Mouse (Mus musculus) left cerebral cortex, adult 6 months (tissue): ENCODE data around the gene Atp5j2. TPM values are rescaled to one million over a fixed set of nuclear protein-coding genes. Genes with fewer than 3 reads are reported as not detected.

Experiments used
- long read RNA-seq, 2 experiments: library from polyadenylated mRNA; unstranded; transcript quantifications; one replicate each; pipeline ENCODE4 v2.0.0; 2019 to 2020
- polyA plus RNA-seq: library from polyadenylated mRNA; unstranded; fragments of <200 nt; fragmentation: Nextera tagmentation; gene quantifications from 2 replicates; pipeline ENCODE4 v1.2.3, GENCODE M21; 2021

Gene Atp5j2
- polyA plus RNA-seq, result 1,054 and 1,489 TPM in 2 replicates
- long read RNA-seq, experiment 1, transcript Atp5j2-202 (4 exons, 955 nt), result major isoform, 140 of 176 reads
- long read RNA-seq, experiment 1, transcript Atp5j2-205 (1 exons, 2,101 nt), result minor isoform, 23 of 176 reads
- long read RNA-seq, experiment 1, partial matches to known transcripts, result 11 of 176 reads
- long read RNA-seq, experiment 1, other reads (novel, unspliced or antisense), result 1 of 176 reads
- long read RNA-seq, experiment 2, transcript Atp5j2-202 (4 exons, 955 nt), result major isoform, 810 of 882 reads
- long read RNA-seq, experiment 2, transcript Atp5j2-201 (5 exons, 540 nt), result minor isoform, 7 of 882 reads
- long read RNA-seq, experiment 2, partial matches to known transcripts, result 34 of 882 reads
- long read RNA-seq, experiment 2, other reads (novel, unspliced or antisense), result 25 of 882 reads

GRCm38 (mm10) chr5:145191962-145192361, at the start of gene Atp5j2:
Gene Atp5j2, minus strand, starts transcription at chr5:145192062.

GRCm38 (mm10) chr5:145231367-145231871, 39.6 kb upstream of the Atp5j2 start, which contains the start of gene Zfp655:
Gene Zfp655, plus strand, starts transcription at chr5:145231715.

DNA sequence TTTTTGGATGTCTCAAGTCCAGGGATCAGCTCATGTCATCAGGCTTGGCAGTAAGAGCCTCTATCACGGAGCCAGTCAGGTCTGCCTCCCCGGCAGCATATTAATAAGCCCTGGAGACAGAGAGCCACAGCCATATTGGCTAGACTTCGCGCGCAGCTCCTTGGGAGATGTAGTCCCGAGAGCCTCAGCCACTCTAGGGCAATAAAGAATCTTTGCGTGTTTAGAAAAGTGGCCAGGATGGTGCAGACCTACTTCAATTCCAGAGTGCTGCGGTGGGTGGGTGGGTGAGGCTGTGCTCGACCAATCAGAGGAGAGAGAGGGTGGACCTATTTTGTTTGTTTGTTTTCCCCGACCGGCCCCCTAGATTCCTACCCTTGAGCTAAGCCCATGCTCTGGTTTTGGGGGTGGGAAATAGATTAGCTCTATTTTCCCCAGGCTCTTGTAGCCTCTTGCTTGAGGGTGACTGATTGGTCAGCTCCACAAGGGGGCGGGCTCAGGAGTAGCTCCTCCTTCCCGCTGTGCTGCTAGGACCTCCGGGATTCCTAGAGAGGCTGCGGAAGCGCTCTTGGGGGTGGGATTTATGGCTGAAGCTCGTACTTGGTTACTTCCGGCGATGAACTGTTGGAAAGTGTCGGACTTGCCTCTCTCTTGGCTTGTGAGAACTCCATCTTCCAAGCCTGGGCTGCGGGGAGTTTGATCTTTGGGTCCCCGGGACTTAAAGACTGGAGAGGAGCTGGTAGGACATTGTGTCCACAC, 12.3 kb upstream of the Atp5j2 start, which contains the start of gene Zkscan5:
TSS of gene Zkscan5 (plus strand) at position 627 of the 756 bp plus-strand sequence.

DNA sequence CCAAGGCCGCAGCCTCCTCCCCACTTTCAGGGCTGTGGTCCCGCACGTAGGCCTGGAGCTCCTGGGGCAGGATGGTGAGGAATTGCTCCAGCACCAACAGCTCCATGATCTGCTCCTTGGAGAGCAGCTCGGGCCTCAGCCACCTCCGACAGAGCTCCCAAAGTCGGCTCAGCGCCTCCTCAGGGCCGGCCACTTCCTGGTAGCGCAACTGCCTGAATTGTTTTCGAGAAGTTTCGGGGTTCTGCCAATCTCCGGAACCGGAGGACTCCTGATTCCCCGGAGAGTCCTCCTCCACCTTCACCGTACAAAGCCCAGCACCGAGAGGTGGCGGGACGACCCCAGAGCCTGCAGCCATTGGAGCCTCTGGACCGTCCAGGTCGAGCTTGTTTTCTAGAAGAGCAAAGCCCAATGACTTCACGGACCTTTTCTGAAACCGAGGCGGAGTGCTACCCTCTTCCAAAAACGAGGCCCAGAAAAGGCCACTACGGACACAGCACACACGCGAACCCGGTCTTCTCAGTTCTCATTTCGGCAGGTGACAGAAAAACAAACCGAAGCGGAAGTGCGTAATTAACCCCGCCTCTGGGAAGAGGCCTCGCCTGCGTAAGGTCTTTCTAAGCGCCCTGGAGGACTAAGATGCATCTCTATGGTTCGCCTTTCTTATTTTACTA, 9.6 kb upstream of the Atp5j2 start, which contains the start of gene Zkscan14:
TSS of gene Zkscan14 (minus strand) at position 548 of the 671 bp plus-strand sequence.

GRCm38 (mm10) chr5:145166536-145167305, 25.1 kb downstream of the Atp5j2 start, which contains the start of the genes Ptcd1 and Cpsf4:
Gene Ptcd1, minus strand, starts transcription at chr5:145167108.
Gene Cpsf4, plus strand, starts transcription at chr5:145167213.

GRCm38 (mm10) chr5:145139571-145140519, 52.0 kb downstream of the Atp5j2 start, which contains the start of the genes Pdap1 and Bud31:
Gene Pdap1, minus strand, starts transcription at chr5:145140238.
Gene Bud31, plus strand, starts transcription at chr5:145140362.

Other genes with a start within 250 kb of the Atp5j2 start
- gene Smurf1, start 226.2 kb downstream of the Atp5j2 start, polyA plus RNA-seq, result 3.0 TPM in 2 replicates
- not detected in 2 replicates for gene Gm4871, start 159.3 kb downstream of the Atp5j2 start, polyA plus RNA-seq
- not detected in 2 replicates for gene 1700018F24Rik, start 149.1 kb downstream of the Atp5j2 start, polyA plus RNA-seq
- 301 and 348 TPM in 2 replicates for gene Arpc1a, start 108.2 kb downstream of the Atp5j2 start, polyA plus RNA-seq
- not detected in 2 replicates for gene Kpna7, start 108.0 kb downstream of the Atp5j2 start, polyA plus RNA-seq
- 50.2 and 58.6 TPM in 2 replicates for gene Arpc1b, start 77.8 kb downstream of the Atp5j2 start, polyA plus RNA-seq
- 66.4 and 82.4 TPM in 2 replicates for gene Pdap1, start 51.8 kb downstream of the Atp5j2 start, polyA plus RNA-seq
- gene Bud31, start 51.7 kb downstream of the Atp5j2 start, polyA plus RNA-seq, result 121 and 122 TPM in 2 replicates
- 14.6 and 14.8 TPM in 2 replicates for gene Ptcd1, start 25.0 kb downstream of the Atp5j2 start, polyA plus RNA-seq
- gene Cpsf4, start 24.8 kb downstream of the Atp5j2 start, polyA plus RNA-seq, result 6.3 and 9.7 TPM in 2 replicates
- gene Zkscan14, start 9.8 kb upstream of the Atp5j2 start, polyA plus RNA-seq, result 10.4 and 12.3 TPM in 2 replicates
- 5.3 and 7.2 TPM in 2 replicates for gene Zkscan5, start 12.5 kb upstream of the Atp5j2 start, polyA plus RNA-seq
- 17.0 and 24.6 TPM in 2 replicates for gene Zfp655, start 39.7 kb upstream of the Atp5j2 start, polyA plus RNA-seq
- 0.75 and 1.1 TPM in 2 replicates for gene Zscan25, start 88.4 kb upstream of the Atp5j2 start, polyA plus RNA-seq
- not detected in 2 replicates for gene Cyp3a57, start 153.2 kb upstream of the Atp5j2 start, polyA plus RNA-seq